Mouse (Mus musculus) limb, embryonic 11.5 days (tissue): ENCODE data around the gene Slk. TPM values are rescaled to one million over a fixed set of nuclear protein-coding genes. Genes with fewer than 3 reads are reported as not detected.

ENCODE experiments used
- ATAC-seq: fragments of 200-750 bp; cut with Nextera tagmentation; 2 replicates; pipeline ENCODE4 v1.8.0; 2017; ENCODE audit warnings: low read depth; ENCODE audit not compliant: insufficient number of reproducible peaks, low FRiP score, low TSS enrichment
- DNase-seq: peaks from one replicate; pipeline ENCODE4 v3.0.0-alpha.2; 2015; ENCODE audit warnings: low spot score
- H3K27ac ChIP-seq: fragments of 300-500 bp; sonication (generic); replicated peaks from 2 replicates; pipeline ENCODE4 v1.5.1; 2014; ENCODE audit warnings: low read depth, mild to moderate bottlenecking, low read length
- H3K27me3 ChIP-seq: fragments of 300-500 bp; sonication (generic); 2 replicates; pipeline ENCODE4 v1.6.1; 2014; ENCODE audit warnings: mild to moderate bottlenecking, low read length, mixed read lengths; ENCODE audit not compliant: control insufficient read depth, insufficient read depth
- H3K36me3 ChIP-seq: fragments of 300-500 bp; sonication (generic); 2 replicates; pipeline ENCODE4 v1.6.1; 2014; ENCODE audit warnings: mild to moderate bottlenecking, low read length, moderate library complexity, mixed read lengths; ENCODE audit not compliant: control insufficient read depth, insufficient read depth
- H3K4me1 ChIP-seq: fragments of 300-500 bp; sonication (generic); 2 replicates; pipeline ENCODE4 v1.6.1; 2014; ENCODE audit warnings: low read length, mixed read lengths; ENCODE audit not compliant: control insufficient read depth, insufficient read depth
- H3K4me2 ChIP-seq: fragments of 300-500 bp; sonication (generic); 2 replicates; pipeline ENCODE4 v1.6.1; 2014; ENCODE audit warnings: low read depth, mild to moderate bottlenecking, moderate library complexity; ENCODE audit not compliant: severe bottlenecking
- H3K4me3 ChIP-seq: fragments of 300-500 bp; sonication (generic); 2 replicates; pipeline ENCODE4 v1.5.1; 2014; ENCODE audit warnings: low read depth, low read length
- H3K9ac ChIP-seq: fragments of 300-500 bp; sonication (generic); 2 replicates; pipeline ENCODE4 v1.6.1; 2014; ENCODE audit warnings: mild to moderate bottlenecking, low read length
- H3K9me3 ChIP-seq: fragments of 300-500 bp; sonication (generic); 2 replicates; pipeline ENCODE4 v1.6.1; 2016; ENCODE audit warnings: low read length; ENCODE audit not compliant: control insufficient read depth
- WGBS: fragments of 180-500 bp; shearing (Covaris S2); extraction: QIAGEN DNeasy Blood & Tissue Kit; methylation state at CpG from one replicate; pipeline ENCODE4 v1.1.7; 2014; 5-methylcytosine and 5-hydroxymethylcytosine counted together
- polyA plus RNA-seq: library from polyadenylated mRNA; unstranded; fragments of >200 nt; fragmentation: Nextera tagmentation; extraction: Ambion mirVana; gene quantifications from 2 replicates; pipeline ENCODE4 v1.2.1, GENCODE M21; 2014

Gene Slk
- polyA plus RNA-seq, 1 experiment from 2014 or later: 11.8 TPM

DNA sequence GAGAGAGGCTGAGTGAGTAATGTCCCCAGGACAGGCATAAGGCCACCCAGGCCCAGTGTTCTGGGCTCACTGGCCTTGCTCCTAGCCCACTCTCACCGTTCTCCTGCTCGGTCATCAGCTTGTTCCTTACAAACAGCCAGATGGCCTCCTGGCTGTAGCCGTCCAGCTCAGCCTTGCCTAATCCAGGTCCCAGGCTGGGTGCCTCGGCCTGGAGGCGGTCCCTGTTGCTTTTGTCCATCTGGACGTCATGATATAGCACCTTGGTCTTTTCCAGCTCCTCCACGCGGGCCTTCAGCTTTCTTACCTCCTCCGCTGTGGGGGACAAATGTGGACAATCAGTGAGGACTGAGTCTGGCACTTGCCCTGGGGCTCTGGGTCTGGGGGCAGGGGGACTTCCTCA, 88.9 kb downstream of the Slk start:
- ATAC-seq (no peak), DNase-seq (no peak)
- Histone ChIP-seq H3K9ac (no peak overlapping the region), H3K4me2 (no peak overlapping the region), H3K4me3 (no peak overlapping the region), H3K27ac (no peak overlapping the region), H3K9me3 (no peaks in the 10 kb centered on the region), H3K36me3 (no peaks in the 10 kb centered on the region), H3K4me1 (no peaks in the 10 kb centered on the region), H3K27me3 (no peaks in the 10 kb centered on the region)
- WGBS: 60% methylated on average over 9 of the region's 9 CpGs

DNA sequence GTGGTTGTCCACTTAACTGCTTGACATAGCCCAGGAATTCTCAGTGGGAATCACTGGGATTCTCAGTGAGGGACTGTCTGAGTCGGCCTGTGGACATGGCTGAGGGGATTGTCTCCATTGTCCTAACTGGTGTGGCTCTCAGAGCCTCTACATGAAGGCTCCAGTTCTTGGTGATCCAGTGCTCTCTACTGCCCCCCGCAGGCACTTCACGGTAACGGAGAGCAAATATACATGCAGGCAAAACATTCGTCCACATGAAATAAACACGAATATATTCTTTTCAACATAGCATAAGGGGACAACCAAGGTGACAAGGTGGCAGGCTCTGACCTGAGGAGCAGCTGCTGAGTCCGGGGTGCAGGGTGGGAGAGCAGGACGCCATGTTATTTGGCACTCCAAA, 94.9 kb downstream of the Slk start:
- DNase-seq (peak; percentile 56), ATAC-seq (no peak)
- WGBS: 42% methylated on average over 8 of the region's 8 CpGs
- Histone ChIP-seq H3K4me3 (no peak overlapping the region), H3K9me3 (no peaks in the 10 kb centered on the region), H3K36me3 (no peaks in the 10 kb centered on the region), H3K27ac (no peak overlapping the region), H3K4me1 (no peaks in the 10 kb centered on the region), H3K9ac (no peak overlapping the region), H3K27me3 (no peaks in the 10 kb centered on the region), H3K4me2 (no peak overlapping the region)

DNA sequence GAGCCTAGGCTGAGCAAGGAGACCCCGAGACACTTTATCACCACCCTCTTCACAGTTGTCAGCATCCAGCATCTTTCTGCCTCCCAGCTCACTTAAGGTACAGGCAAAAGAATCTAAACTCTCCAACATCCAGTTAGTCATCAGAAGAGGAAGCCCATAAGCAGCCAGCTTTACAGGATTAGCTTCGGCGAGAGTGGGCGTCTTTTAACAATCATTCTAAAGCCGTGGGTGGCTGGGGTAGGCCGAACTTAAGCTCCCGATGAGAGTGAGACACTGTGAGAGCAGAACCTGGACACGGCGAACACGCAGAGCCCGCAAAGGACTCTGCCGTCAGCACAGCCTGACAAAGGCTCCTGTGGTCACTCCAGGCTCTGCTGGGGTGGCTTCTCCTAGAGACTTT, 99.2 kb downstream of the Slk start:
- H3K4me3 ChIP-seq: no peak overlapping the region
- WGBS: 80% methylated on average over 12 of the region's 12 CpGs
- no peak overlapping the region for H3K27ac ChIP-seq
- H3K9ac ChIP-seq: no peak overlapping the region
- no peaks in the 10 kb centered on the region for H3K9me3 ChIP-seq
- DNase-seq: no peak
- H3K4me1 ChIP-seq: no peaks in the 10 kb centered on the region
- no peaks in the 10 kb centered on the region for H3K27me3 ChIP-seq
- H3K36me3 ChIP-seq: no peaks in the 10 kb centered on the region
- no peak overlapping the region for H3K4me2 ChIP-seq
- no peak for ATAC-seq

DNA sequence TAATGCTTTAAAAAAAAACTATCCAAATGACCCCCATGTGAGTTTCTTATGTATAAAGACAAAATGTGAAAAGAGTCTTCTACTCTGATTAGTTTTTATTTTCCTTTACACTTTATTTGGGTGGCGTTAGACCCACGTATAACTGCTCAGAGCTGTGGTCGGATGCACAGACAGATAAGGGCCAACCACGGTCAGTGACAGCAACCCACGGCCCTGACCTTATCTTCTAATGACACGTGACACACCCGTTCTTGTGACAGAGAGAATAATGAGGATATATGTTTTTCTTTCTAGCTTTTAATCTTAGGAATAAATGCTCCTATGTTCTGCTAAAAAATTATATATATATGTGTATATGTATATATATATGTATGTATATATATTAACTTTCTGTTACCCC, 110.1 kb downstream of the Slk start:
- WGBS: 87% methylated on average over 7 of the region's 7 CpGs

DNA sequence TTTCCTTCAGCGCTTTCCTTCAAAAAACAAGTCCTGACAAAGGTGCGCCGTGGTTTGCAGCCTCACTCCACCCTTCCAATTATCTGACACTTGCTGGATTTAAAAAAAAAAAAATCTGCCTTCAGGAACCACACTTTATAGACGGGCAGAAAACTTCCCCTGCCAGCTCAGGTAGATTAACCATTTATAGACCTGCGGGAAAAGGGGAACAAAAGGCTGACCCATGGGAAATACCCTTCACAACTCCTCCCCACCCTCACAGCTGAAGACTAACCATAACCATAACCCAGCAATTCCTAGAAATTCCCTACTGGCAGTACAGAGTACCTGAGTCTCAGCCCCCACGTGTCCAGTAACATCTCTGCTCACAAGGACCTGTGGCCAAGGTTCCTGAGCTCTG, 112.5 kb downstream of the Slk start, which contains the start of gene Col17a1:
Gene Col17a1, minus strand, starts transcription at position 101 of the 400 bp plus-strand sequence.
- no peak within 1 kb of the TSS for H3K27ac ChIP-seq
- DNase-seq: no peak
- WGBS: 68% methylated on average over 6 of the region's 6 CpGs
- H3K4me2 ChIP-seq: no peak within 1 kb of the TSS
- H3K9ac ChIP-seq: no peak within 1 kb of the TSS
- H3K27me3 ChIP-seq: no peaks in the 10 kb centered on the region
- no peaks in the 10 kb centered on the region for H3K4me1 ChIP-seq
- no peak for ATAC-seq
- no peak within 1 kb of the TSS for H3K4me3 ChIP-seq
- no peaks in the 10 kb centered on the region for H3K9me3 ChIP-seq
- H3K36me3 ChIP-seq: no peaks in the 10 kb centered on the region

More for the DNA sequence above, 110.1 kb downstream of the Slk start:
- no peaks in the 10 kb centered on the region for H3K36me3 ChIP-seq
- H3K4me1 ChIP-seq: peaks cover 5% of the 10 kb centered on the region; the same call in 1 of the 2 replicates
- no peak overlapping the region for H3K4me3 ChIP-seq
- H3K27me3 ChIP-seq: no peaks in the 10 kb centered on the region
- no peaks in the 10 kb centered on the region for H3K9me3 ChIP-seq
- DNase-seq (no peak), ATAC-seq (no peak)
- no peak overlapping the region for H3K4me2 ChIP-seq
- no peak overlapping the region for H3K9ac ChIP-seq
- H3K27ac ChIP-seq: no peak overlapping the region

Other genes starting within 250 kb of the Slk start
- gene Sh3pxd2a, start 115.3 kb upstream of the Slk start, polyA plus RNA-seq: 8.9 and 10.4 TPM in 2 replicates
- 60.5 and 60.6 TPM in 2 replicates for gene Stn1, start 42.2 kb upstream of the Slk start, polyA plus RNA-seq
- 2.4 and 3.3 TPM in 2 replicates for gene Col17a1, start 112.4 kb downstream of the Slk start, polyA plus RNA-seq
- gene Sfr1, start 152.0 kb downstream of the Slk start, polyA plus RNA-seq: 311 and 312 TPM in 2 replicates